Mouse (Mus musculus) midbrain, postnatal 0 days (tissue): Measurements from ENCODE around the gene Nat8f1. TPM values are rescaled to one million over a fixed set of nuclear protein-coding genes. Genes with fewer than 3 reads are reported as not detected.
A peak's percentile ranks its signal among the peaks of the same experiment; 100 is the strongest.
"Not testable (repeated sequence)": the region's sequence is repeated elsewhere in the genome, so short reads cannot be mapped to it uniquely, and the experiment has no call there.

ENCODE experiments used
- ATAC-seq: fragments of 200-750 bp; cut with Nextera tagmentation; 2 replicates; pipeline ENCODE4 v1.8.0; 2017; ENCODE audit warnings: moderate number of reproducible peaks, mild to moderate bottlenecking, moderate TSS enrichment, moderate library complexity; ENCODE audit not compliant: low FRiP score
- DNase-seq: peaks from one replicate; pipeline ENCODE4 v3.0.0-alpha.2; 2015; ENCODE audit warnings: low spot score
- H3K27ac ChIP-seq: fragments of 300-500 bp; sonication (generic); 2 replicates; pipeline ENCODE4 v1.5.1; 2014; ENCODE audit warnings: low read depth, mild to moderate bottlenecking, low read length, mixed read lengths
- H3K27me3 ChIP-seq: fragments of 300-500 bp; sonication (generic); 2 replicates; pipeline ENCODE4 v1.6.1; 2014; ENCODE audit warnings: low read length, control low read depth, mixed read lengths; ENCODE audit not compliant: insufficient read depth
- H3K36me3 ChIP-seq: fragments of 300-500 bp; sonication (generic); 2 replicates; pipeline ENCODE4 v1.6.1; 2014; ENCODE audit warnings: low read length, control low read depth, mixed read lengths; ENCODE audit not compliant: insufficient read depth
- H3K4me1 ChIP-seq: fragments of 300-500 bp; sonication (generic); 2 replicates; pipeline ENCODE4 v1.6.1; 2014; ENCODE audit warnings: mild to moderate bottlenecking, control low read depth, antibody characterized with exemption, low read length, mixed read lengths; ENCODE audit not compliant: insufficient read depth
- H3K4me2 ChIP-seq: fragments of 300-500 bp; sonication (generic); 2 replicates; pipeline ENCODE4 v1.6.1; 2014; ENCODE audit warnings: low read depth, mild to moderate bottlenecking, low read length, mixed read lengths; ENCODE audit not compliant: poor library complexity, severe bottlenecking
- H3K4me3 ChIP-seq: fragments of 300-500 bp; sonication (generic); 2 replicates; pipeline ENCODE4 v1.5.1; 2014; ENCODE audit warnings: low read depth, mild to moderate bottlenecking, low read length, moderate library complexity
- H3K9ac ChIP-seq: fragments of 300-500 bp; sonication (generic); replicated peaks from 2 replicates; pipeline ENCODE4 v1.6.1; 2014; ENCODE audit warnings: mild to moderate bottlenecking, low read length, moderate library complexity, mixed read lengths; ENCODE audit not compliant: poor library complexity, severe bottlenecking
- H3K9me3 ChIP-seq: fragments of 300-500 bp; sonication (generic); 2 replicates; pipeline ENCODE4 v1.6.1; 2016; ENCODE audit warnings: low read length, control low read depth
- CTCF ChIP-seq: IDR thresholded peaks from 2 replicates; pipeline ENCODE4 v1.5.1; 2016; ENCODE audit warnings: antibody characterized with exemption, mild to moderate bottlenecking
- WGBS: fragments of 180-500 bp; shearing (Covaris S2); extraction: QIAGEN DNeasy Blood & Tissue Kit; methylation state at CpG from one replicate; pipeline ENCODE4 v1.1.7; 2014; 5-methylcytosine and 5-hydroxymethylcytosine counted together
- polyA plus RNA-seq: library from polyadenylated mRNA; unstranded; fragments of >200 nt; fragmentation: Nextera tagmentation; extraction: Ambion mirVana; gene quantifications from 2 replicates; pipeline ENCODE4 v1.2.1, GENCODE M21; 2015
- total RNA-seq: library from RNA; depleted of rRNA; stranded (reverse); fragments of >200 nt; gene quantifications from 2 replicates; pipeline ENCODE4 v1.2.3, GENCODE M21; 2014

Nat8f1 gene
- total and polyA plus RNA-seq, 2 experiments from 2014 or later, result 11.2 to 19.9 TPM

- H3K27me3 ChIP-seq, result no peaks in the 10 kb centered on the region
- H3K27ac ChIP-seq, result peak overlapping the region; percentile 82
- TF ChIP-seq CTCF, result no peak
- H3K36me3 ChIP-seq, result no peaks in the 10 kb centered on the region
- H3K4me1 ChIP-seq, result peaks cover 9% of the 10 kb centered on the region; the same call in 1 of the 2 replicates
- H3K9me3 ChIP-seq, result no peaks in the 10 kb centered on the region
- WGBS, result 6% methylated on average over 11 of the region's 11 CpGs
- ATAC-seq (no peak; the same call in 1 of the 2 replicates), DNase-seq (peak; percentile 12)
- peak overlapping the region; percentile 65 for H3K4me2 ChIP-seq
- H3K9ac ChIP-seq, result peak overlapping the region; percentile 54
- H3K4me3 ChIP-seq, result peak overlapping the region; percentile 58
Measured at GRCm38 (mm10) chr6:85915141-85915538, 347 bp downstream of the Nat8f1 start.

GRCm38 (mm10) chr6:85911587-85911986 is 3.9 kb downstream of the Nat8f1 start, which contains the start of gene Tprkb:
TSS of gene Tprkb (plus strand) at chr6:85911865.
- H3K36me3 ChIP-seq, result no peaks in the 10 kb centered on the region
- no peak for TF ChIP-seq CTCF
- no peak within 1 kb of the TSS for H3K4me3 ChIP-seq
- no peaks in the 10 kb centered on the region for H3K27me3 ChIP-seq
- WGBS, result 89% methylated on average over 3 of the region's 3 CpGs
- H3K9me3 ChIP-seq, result no peaks in the 10 kb centered on the region
- DNase-seq, result no peak
- no peak within 1 kb of the TSS for H3K9ac ChIP-seq
- ATAC-seq, result no peak
- H3K4me1 ChIP-seq, result peaks cover 9% of the 10 kb centered on the region; the same call in 1 of the 2 replicates
- H3K4me2 ChIP-seq, result no peak within 1 kb of the TSS
- no peak within 1 kb of the TSS for H3K27ac ChIP-seq

GRCm38 (mm10) chr6:85909704-85910103 is 5.8 kb downstream of the Nat8f1 start:
- WGBS, result 97% methylated on average over 1 of the region's 1 CpGs
- Histone ChIP-seq H3K36me3 (no peaks in the 10 kb centered on the region), H3K27me3 (no peaks in the 10 kb centered on the region), H3K4me3 (no peak overlapping the region), H3K9ac (no peak overlapping the region), H3K4me2 (no peak overlapping the region), H3K4me1 (peaks cover 2% of the 10 kb centered on the region; the same call in 1 of the 2 replicates), H3K9me3 (no peaks in the 10 kb centered on the region), H3K27ac (no peak overlapping the region)
- DNase-seq, result no peak
- ATAC-seq, result no peak
- TF ChIP-seq CTCF, result no peak

- no peaks in the 10 kb centered on the region for H3K9me3 ChIP-seq
- H3K27ac ChIP-seq, result no peak overlapping the region
- H3K9ac ChIP-seq, result no peak overlapping the region
- no peaks in the 10 kb centered on the region for H3K27me3 ChIP-seq
- no peak for TF ChIP-seq CTCF
- H3K4me1 ChIP-seq, result no peaks in the 10 kb centered on the region
- WGBS, result 84% methylated on average over 3 of the region's 3 CpGs
- DNase-seq (no peak), ATAC-seq (no peak)
- H3K4me3 ChIP-seq, result no peak overlapping the region
- no peaks in the 10 kb centered on the region for H3K36me3 ChIP-seq
- no peak overlapping the region for H3K4me2 ChIP-seq
Measured at GRCm38 (mm10) chr6:85908341-85908740, 7.1 kb downstream of the Nat8f1 start.

- ATAC-seq (peak; percentile 87), DNase-seq (peak; percentile 78)
- H3K4me1 ChIP-seq, H3K4me2 ChIP-seq, H3K9ac ChIP-seq, H3K27me3 ChIP-seq, H3K4me3 ChIP-seq, H3K9me3 ChIP-seq, H3K36me3 ChIP-seq: not testable (repeated sequence)
- 51% methylated on average over 2 of the region's 2 CpGs for WGBS
- H3K27ac ChIP-seq, result peak overlapping the region; percentile 32; the same call in 1 of the 2 replicates
Measured at GRCm38 (mm10) chr6:85906911-85907351, 8.6 kb downstream of the Nat8f1 start.

GRCm38 (mm10) chr6:85904642-85905061 is 10.8 kb downstream of the Nat8f1 start, which contains the start of gene Nat8f4:
TSS of gene Nat8f4 (minus strand) at chr6:85904884.
- DNase-seq (peak; percentile 30), ATAC-seq (peak; percentile 71)
- Histone ChIP-seq H3K4me3 (peak within 1 kb of the TSS; percentile 27; the same call in 1 of the 2 replicates), H3K4me2 (peak within 1 kb of the TSS; percentile 22; the same call in 1 of the 2 replicates)
- H3K36me3 ChIP-seq, H3K9ac ChIP-seq, H3K27ac ChIP-seq, H3K27me3 ChIP-seq, H3K4me1 ChIP-seq, H3K9me3 ChIP-seq: not testable (repeated sequence)
- peak; percentile 82 for TF ChIP-seq CTCF
- WGBS, result 16% methylated on average over 20 of the region's 20 CpGs
